20 mouse cellular contexts compared by ENCODE assay signal in genomic region chr2:80772455-80772854, GRCm38 (mm10).
DNase-seq lines count a peak whose midpoint lies in the region; ATAC-seq lines count a peak whose summit lies in the region.
"Had no signal": no experiment of that assay in that cellular context is flagged by ENCODE, and none has a peak within 500 bp of the region (broad histone marks: within the 10 kb centered on the region; RNA-seq: fewer than 3 reads in every experiment).

No protein-coding gene starts in this region.

- no peaks in the 10 kb centered on the region for H3K9me3 ChIP-seq in forebrain, embryonic 15.5 days
- H3K9me3 ChIP-seq in forebrain, embryonic 14.5 days (replicated peaks; ENCODE audit: control insufficient read depth, low read length), result no peaks in the 10 kb centered on the region
- H3K9me3 ChIP-seq: embryonic facial prominence, embryonic 15.5 days; heart, embryonic 10.5 days; limb, embryonic 13.5 days; liver, embryonic 12.5 days; midbrain, embryonic 10.5 days had no signal

- ATAC-seq in forebrain, embryonic 15.5 days (replicated peaks), result 0 out of 2 replicates have a peak, but pooled peaks have one; percentile 6
- no peak; the same call in 1 of the 2 replicates for ATAC-seq in forebrain, embryonic 14.5 days
- ATAC-seq: liver, embryonic 12.5 days had no signal

- no peak overlapping the region for H3K27ac ChIP-seq in forebrain, embryonic 15.5 days (replicated peaks)
- no peak overlapping the region for H3K27ac ChIP-seq in forebrain, embryonic 14.5 days (ENCODE audit: low read depth, low read length)
- H3K27ac ChIP-seq: embryonic facial prominence, embryonic 15.5 days; heart, embryonic 10.5 days; limb, embryonic 13.5 days; liver, embryonic 12.5 days; midbrain, embryonic 10.5 days had no signal

- H3K27me3 ChIP-seq in forebrain, embryonic 15.5 days, result no peaks in the 10 kb centered on the region
- H3K27me3 ChIP-seq in forebrain, embryonic 14.5 days (replicated peaks; ENCODE audit: control insufficient read depth, insufficient read depth, low read length), result no peaks in the 10 kb centered on the region
- H3K27me3 ChIP-seq: embryonic facial prominence, embryonic 15.5 days; limb, embryonic 13.5 days; liver, embryonic 12.5 days had no signal

- 66% methylated on average over 3 of the region's 3 CpGs for WGBS in forebrain, embryonic 15.5 days
- 65% methylated on average over 3 of the region's 3 CpGs for WGBS in forebrain, embryonic 14.5 days

- 0 out of 2 replicates have a peak, but pooled peaks cover 4% of the 10 kb centered on the region for H3K4me1 ChIP-seq in forebrain, embryonic 15.5 days
- no peaks in the 10 kb centered on the region for H3K4me1 ChIP-seq in forebrain, embryonic 14.5 days (ENCODE audit: control insufficient read depth, insufficient read depth, low read length)
- H3K4me1 ChIP-seq: embryonic facial prominence, embryonic 15.5 days; heart, embryonic 10.5 days; limb, embryonic 13.5 days; liver, embryonic 12.5 days; midbrain, embryonic 10.5 days had no signal

- no peak for DNase-seq in forebrain, embryonic 14.5 days (ENCODE audit: low spot score)
- peak; percentile 14 to 31 for DNase-seq in layer of hippocampus, postnatal 10 days (ENCODE audit: low spot score in 2 of 2)
- DNase-seq in layer of hippocampus, adult 18-20 months (ENCODE audit: low spot score in 2 of 2), result no peak
- peak; percentile 13 for DNase-seq in cerebellum, adult 8-10 months
- DNase-seq in cerebellum, postnatal 36 days, result peak; percentile 38 to 43
- DNase-seq in adrenal gland, postnatal 25 days, result no peak
- DNase-seq in urinary bladder, postnatal 25 days (ENCODE audit: low spot score), result no peak
- DNase-seq: adrenal gland, postnatal 14 days; gastrocnemius, postnatal 10 days; heart, postnatal 4 days; kidney, adult 11 months; layer of hippocampus, postnatal 36 days; lung, adult 18-20 months; lung, postnatal 10 days had no signal

- no peak overlapping the region for H3K9ac ChIP-seq in forebrain, embryonic 15.5 days (replicated peaks)
- no peak overlapping the region for H3K9ac ChIP-seq in forebrain, embryonic 14.5 days (ENCODE audit: low read length)
- H3K9ac ChIP-seq: embryonic facial prominence, embryonic 15.5 days; limb, embryonic 13.5 days; liver, embryonic 12.5 days had no signal

- no peak overlapping the region for H3K4me3 ChIP-seq in forebrain, embryonic 15.5 days
- no peak overlapping the region for H3K4me3 ChIP-seq in forebrain, embryonic 14.5 days (ENCODE audit: low read depth, low read length)
- H3K4me3 ChIP-seq: embryonic facial prominence, embryonic 15.5 days; heart, embryonic 10.5 days; limb, embryonic 13.5 days; liver, embryonic 12.5 days; midbrain, embryonic 10.5 days had no signal

- no peak overlapping the region for H3K4me2 ChIP-seq in forebrain, embryonic 15.5 days (replicated peaks)
- H3K4me2 ChIP-seq in forebrain, embryonic 14.5 days (ENCODE audit: low read length), result no peak overlapping the region
- H3K4me2 ChIP-seq: embryonic facial prominence, embryonic 15.5 days; limb, embryonic 13.5 days; liver, embryonic 12.5 days had no signal

- no peaks in the 10 kb centered on the region for H3K36me3 ChIP-seq in forebrain, embryonic 15.5 days
- no peaks in the 10 kb centered on the region for H3K36me3 ChIP-seq in forebrain, embryonic 14.5 days (ENCODE audit: control insufficient read depth, insufficient read depth, low read length)
- H3K36me3 ChIP-seq: embryonic facial prominence, embryonic 15.5 days; heart, embryonic 10.5 days; limb, embryonic 13.5 days; liver, embryonic 12.5 days; midbrain, embryonic 10.5 days had no signal

Comparison
In these comparisons a context has a peak if more than half of its experiments do, and no peak if none do; other contexts are left out.
1. DNase-seq: peak in layer of hippocampus, postnatal 10 days (2 of 2), cerebellum, adult 8-10 months (single experiment) and cerebellum, postnatal 36 days (2 of 2); none in forebrain, embryonic 14.5 days (single experiment), layer of hippocampus, adult 18-20 months (0 of 2), adrenal gland, postnatal 25 days (single experiment) and urinary bladder, postnatal 25 days (single experiment).